In the genomic region with DNA sequence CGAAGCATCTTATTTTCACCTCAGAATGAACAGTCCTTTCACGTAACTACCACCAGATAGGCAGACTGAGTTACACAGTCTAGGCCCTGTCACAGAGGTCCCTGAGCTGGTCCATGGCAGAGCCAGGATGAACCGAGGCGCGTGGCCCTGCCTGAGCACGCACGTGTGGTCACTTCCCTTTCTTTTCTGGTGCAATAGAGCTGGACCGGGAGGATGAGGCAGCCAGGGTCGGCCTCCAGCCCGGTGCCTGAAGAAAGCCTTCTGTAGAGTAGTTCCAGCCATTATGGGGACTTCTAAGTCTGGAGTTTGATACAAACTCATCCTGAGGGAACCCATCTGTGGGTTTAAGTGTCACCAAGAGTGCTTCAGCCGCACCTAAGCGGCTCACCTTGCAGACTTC, we compare ENCODE assay signal across 23 mouse cellular contexts.
"Had no signal": no experiment of that assay in that cellular context is flagged by ENCODE, and none has a peak within 500 bp of the region (broad histone marks: within the 10 kb centered on the region; RNA-seq: fewer than 3 reads in every experiment).

No protein-coding gene starts in this region.

- H3K27ac ChIP-seq: kidney, embryonic 15.5 days; left cerebral cortex, adult 2 months; limb, embryonic 12.5 days; limb, embryonic 15.5 days; midbrain, embryonic 12.5 days; midbrain, embryonic 15.5 days; neural tube, embryonic 13.5 days; stomach, embryonic 15.5 days had no signal

- H3K9ac ChIP-seq: kidney, embryonic 15.5 days; limb, embryonic 12.5 days; limb, embryonic 15.5 days; liver, embryonic 15.5 days; midbrain, embryonic 12.5 days; midbrain, embryonic 15.5 days; neural tube, embryonic 13.5 days; stomach, embryonic 15.5 days had no signal

- H3K36me3 ChIP-seq: kidney, embryonic 15.5 days; limb, embryonic 12.5 days; limb, embryonic 15.5 days; liver, embryonic 15.5 days; midbrain, embryonic 12.5 days; midbrain, embryonic 15.5 days; neural tube, embryonic 13.5 days; stomach, embryonic 15.5 days had no signal

- ATAC-seq: midbrain, embryonic 15.5 days had no signal

- H3K9me3 ChIP-seq: kidney, embryonic 15.5 days; limb, embryonic 12.5 days; limb, embryonic 15.5 days; liver, embryonic 15.5 days; midbrain, embryonic 12.5 days; midbrain, embryonic 15.5 days; neural tube, embryonic 13.5 days; stomach, embryonic 15.5 days had no signal

- DNase-seq: kidney, adult 11 months; kidney, adult 8-10 months; kidney, postnatal 10 days; kidney, postnatal 36 days; layer of hippocampus, postnatal 36 days; left cerebral cortex, postnatal 4 days; lung, adult 2 months; lung, postnatal 14 days; lung, postnatal 4 days; right cerebral cortex, adult 18-20 months; right cerebral cortex, postnatal 14 days; right cerebral cortex, postnatal 4 days; thymus, adult 18-20 months; thymus, postnatal 36 days had no signal

- H3K4me2 ChIP-seq: kidney, embryonic 15.5 days; limb, embryonic 12.5 days; limb, embryonic 15.5 days; midbrain, embryonic 12.5 days; midbrain, embryonic 15.5 days; neural tube, embryonic 13.5 days; stomach, embryonic 15.5 days had no signal

- H3K27me3 ChIP-seq: kidney, embryonic 15.5 days; limb, embryonic 12.5 days; limb, embryonic 15.5 days; liver, embryonic 15.5 days; midbrain, embryonic 12.5 days; midbrain, embryonic 15.5 days; neural tube, embryonic 13.5 days; stomach, embryonic 15.5 days had no signal

- H3K4me1 ChIP-seq: limb, embryonic 12.5 days; midbrain, embryonic 15.5 days; neural tube, embryonic 13.5 days had no signal

- H3K4me3 ChIP-seq: kidney, embryonic 15.5 days; left cerebral cortex, adult 2 months; limb, embryonic 12.5 days; limb, embryonic 15.5 days; liver, embryonic 15.5 days; midbrain, embryonic 12.5 days; midbrain, embryonic 15.5 days; neural tube, embryonic 13.5 days; stomach, embryonic 15.5 days had no signal
